Mouse (Mus musculus) left cerebral cortex, adult 18-20 months (tissue): ENCODE measurements around the gene Tmem56. TPM values are rescaled to one million over a fixed set of nuclear protein-coding genes. Genes with fewer than 3 reads are reported as not detected.

Experiments
- DNase-seq, 2 experiments: peaks; one replicate each; pipeline ENCODE4 v3.0.0; 2021 to 2022; ENCODE audit warnings: low spot score in 2 of 2, mixed read lengths in 1 of 2
- long read RNA-seq, 2 experiments: library from polyadenylated mRNA; stranded (forward); transcript quantifications; one replicate each; pipeline ENCODE4 v2.0.0; 2021
- total RNA-seq, 2 experiments: library from RNA; stranded (reverse); gene quantifications; 2 replicates each; pipeline ENCODE4 v1.2.3; 2021

Gene Tmem56
- 10 to 100 TPM; 48.2 to 48.6 TPM for total RNA-seq
- long read RNA-seq, experiment 1, full-length matches to known transcripts = 23 of 29 reads
- long read RNA-seq, experiment 1, partial matches to known transcripts = 0 of 29 reads
- long read RNA-seq, experiment 1, other reads (novel, unspliced or antisense) = 6 of 29 reads
- long read RNA-seq, experiment 2, full-length matches to known transcripts = 8 of 16 reads
- long read RNA-seq, experiment 2, partial matches to known transcripts = 0 of 16 reads
- long read RNA-seq, experiment 2, other reads (novel, unspliced or antisense) = 8 of 16 reads

- DNase-seq = no peak
These were observed at the start of gene Tmem56 for GRCm38 (mm10) chr3:121282998-121283397. Gene Tmem56, minus strand, starts transcription at chr3:121283098.

- DNase-seq = no peak
These were observed 47.3 kb upstream of the Tmem56 start for GRCm38 (mm10) chr3:121330244-121330646.

- DNase-seq = no peak
These were observed 46.7 kb upstream of the Tmem56 start for GRCm38 (mm10) chr3:121329647-121330046.

- no peak for DNase-seq
These were observed 44.5 kb upstream of the Tmem56 start for GRCm38 (mm10) chr3:121327406-121327805.

GRCm38 (mm10) chr3:121323371-121323770 lies 40.5 kb upstream of the Tmem56 start:
- no peak for DNase-seq

- DNase-seq = no peak
These were observed 38.0 kb upstream of the Tmem56 start for GRCm38 (mm10) chr3:121320896-121321295.

- DNase-seq = no peak
These were observed 37.0 kb upstream of the Tmem56 start for GRCm38 (mm10) chr3:121319906-121320305.

- no peak for DNase-seq
These were observed 32.6 kb upstream of the Tmem56 start for GRCm38 (mm10) chr3:121315498-121315897.

- DNase-seq = no peak
These were observed 31.3 kb upstream of the Tmem56 start for GRCm38 (mm10) chr3:121314149-121314548.

GRCm38 (mm10) chr3:121312979-121313378 lies 30.1 kb upstream of the Tmem56 start:
- no peak for DNase-seq

- DNase-seq = no peak
These were observed 29.5 kb upstream of the Tmem56 start for GRCm38 (mm10) chr3:121312426-121312825.

- DNase-seq = no peak
These were observed 27.2 kb upstream of the Tmem56 start for GRCm38 (mm10) chr3:121309896-121310714.

GRCm38 (mm10) chr3:121309429-121309828 lies 26.5 kb upstream of the Tmem56 start:
- no peak for DNase-seq

GRCm38 (mm10) chr3:121308935-121309334 lies 26.0 kb upstream of the Tmem56 start:
- no peak for DNase-seq

GRCm38 (mm10) chr3:121307532-121308234 lies 24.8 kb upstream of the Tmem56 start:
- DNase-seq = peak; percentile 74 to 78

- DNase-seq = no peak
These were observed 23.7 kb upstream of the Tmem56 start for GRCm38 (mm10) chr3:121306641-121307040.

- DNase-seq = no peak
These were observed 11.3 kb upstream of the Tmem56 start for GRCm38 (mm10) chr3:121294200-121294599.

GRCm38 (mm10) chr3:121291560-121292258 lies 8.8 kb upstream of the Tmem56 start, which contains the start of gene Alg14:
Gene Alg14, plus strand, starts transcription at chr3:121291773.
- peak; percentile 95 to 97 for DNase-seq

- DNase-seq = no peak
These were observed 8.3 kb upstream of the Tmem56 start for GRCm38 (mm10) chr3:121291225-121291559.

- no peak for DNase-seq
These were observed 7.8 kb upstream of the Tmem56 start for GRCm38 (mm10) chr3:121290681-121291080.

GRCm38 (mm10) chr3:121287151-121287550 lies 4.3 kb upstream of the Tmem56 start:
- no peak for DNase-seq
